Comparison of ENCODE assay signal across 13 mouse cellular contexts in genomic region chr13:37135115-37135514, GRCm38 (mm10).
"Had no signal": no experiment of that assay in that cellular context is flagged by ENCODE, and none has a peak within 500 bp of the region (broad histone marks: within the 10 kb centered on the region; RNA-seq: fewer than 3 reads in every experiment).

No protein-coding gene starts in this region.

- ATAC-seq: intestine, postnatal 0 days; liver, postnatal 0 days; lung, postnatal 0 days; midbrain, embryonic 13.5 days; midbrain, embryonic 16.5 days had no signal

- DNase-seq: kidney, adult 2 months; kidney, postnatal 25 days; layer of hippocampus, adult 9-11 months; liver, postnatal 0 days; lung, embryonic 14.5 days; lung, postnatal 36 days; retina, postnatal 1 day; right cerebral cortex, postnatal 4 days; thymus, postnatal 25 days had no signal
